Mouse (Mus musculus) brain, embryonic 14.5 days (tissue): ENCODE measurements around the gene Ebf4.

Experiments
- CTCF ChIP-seq: fragments of 200-500 bp; IDR thresholded peaks from 2 replicates; pipeline ENCODE4 v1.5.1; 2012; ENCODE audit warnings: inconsistent platforms, mild to moderate bottlenecking, moderate library complexity, borderline replicate concordance; ENCODE audit not compliant: insufficient read depth, insufficient read length; ENCODE audit errors: extremely low read depth
- POLR2A ChIP-seq: fragments of 200-500 bp; IDR thresholded peaks from 2 replicates; pipeline ENCODE4 v1.6.1; 2012; ENCODE audit warnings: mild to moderate bottlenecking, inconsistent platforms, borderline replicate concordance; ENCODE audit not compliant: poor library complexity, insufficient read depth, insufficient read length, severe bottlenecking; ENCODE audit errors: extremely low read depth

GRCm38 (mm10) chr2:130248226-130248625 lies 46.7 kb upstream of the Ebf4 start:
- TF ChIP-seq CTCF (no peak), POLR2A (no peak)
